Mouse (Mus musculus) right cerebral cortex, postnatal 4 days (tissue): ENCODE results near the gene Camp.
A peak's percentile ranks its signal among the peaks of the same experiment; 100 is the strongest.

Experiments
- DNase-seq: peaks from one replicate; pipeline ENCODE4 v3.0.0-alpha.2; 2022

The Camp gene

GRCm38 (mm10) chr9:109849312-109849758 lies at the start of gene Camp:
Gene Camp (minus strand): TSS chr9:109849617.
- DNase-seq, result peak; percentile 13

GRCm38 (mm10) chr9:109898027-109898426 lies 48.6 kb upstream of the Camp start:
- no peak for DNase-seq

- no peak for DNase-seq
Measured at GRCm38 (mm10) chr9:109896253-109897150, 47.1 kb upstream of the Camp start.

GRCm38 (mm10) chr9:109895593-109895992 lies 46.2 kb upstream of the Camp start:
- no peak for DNase-seq

GRCm38 (mm10) chr9:109894413-109895090 lies 45.1 kb upstream of the Camp start:
- peak; percentile 66 for DNase-seq

GRCm38 (mm10) chr9:109892651-109893250 lies 43.3 kb upstream of the Camp start:
- DNase-seq, result peak; percentile 91

GRCm38 (mm10) chr9:109891501-109891900 lies 42.1 kb upstream of the Camp start:
- no peak for DNase-seq

- DNase-seq, result no peak
Measured at GRCm38 (mm10) chr9:109887321-109887720, 37.9 kb upstream of the Camp start.

- no peak for DNase-seq
Measured at GRCm38 (mm10) chr9:109886259-109886658, 36.8 kb upstream of the Camp start.

GRCm38 (mm10) chr9:109879305-109879704 lies 29.9 kb upstream of the Camp start:
- DNase-seq, result no peak

- DNase-seq, result no peak
Measured at GRCm38 (mm10) chr9:109877666-109878065, 28.2 kb upstream of the Camp start.

- DNase-seq, result no peak
Measured at GRCm38 (mm10) chr9:109876756-109877155, 27.3 kb upstream of the Camp start.

GRCm38 (mm10) chr9:109875695-109876601 lies 26.5 kb upstream of the Camp start:
- peak; percentile 65 for DNase-seq

GRCm38 (mm10) chr9:109874797-109875691 lies 25.6 kb upstream of the Camp start, which contains the start of gene Cdc25a:
Gene Cdc25a (plus strand): TSS chr9:109875579.
- DNase-seq, result peak; percentile 94

- no peak for DNase-seq
Measured at GRCm38 (mm10) chr9:109870983-109871572, 21.7 kb upstream of the Camp start.

GRCm38 (mm10) chr9:109866218-109866617 lies 16.8 kb upstream of the Camp start:
- DNase-seq, result no peak

- no peak for DNase-seq
Measured at GRCm38 (mm10) chr9:109863085-109863484, 13.7 kb upstream of the Camp start.

GRCm38 (mm10) chr9:109862397-109863044 lies 13.1 kb upstream of the Camp start:
- DNase-seq, result peak; percentile 90

GRCm38 (mm10) chr9:109855947-109856346 lies 6.5 kb upstream of the Camp start:
- DNase-seq, result no peak

GRCm38 (mm10) chr9:109854341-109854740 lies 4.9 kb upstream of the Camp start:
- no peak for DNase-seq
